Mouse (Mus musculus) C2C12 (cell line): Measurements from ENCODE around the gene Ttc8. TPM values are rescaled to one million over a fixed set of nuclear protein-coding genes. Genes with fewer than 3 reads are reported as not detected.

Experiments
- H3K27me3 ChIP-seq: one replicate; pipeline ENCODE4 v1.6.1; 2011; ENCODE audit not compliant: control insufficient read depth, insufficient read depth, insufficient read length
- H3K36me3 ChIP-seq: one replicate; pipeline ENCODE4 v1.6.1; 2011; ENCODE audit not compliant: control insufficient read depth, insufficient read depth
- H3K4me3 ChIP-seq: one replicate; pipeline ENCODE4 v1.5.1; 2011; ENCODE audit warnings: mild to moderate bottlenecking, control low read depth; ENCODE audit not compliant: poor library complexity, insufficient read depth, severe bottlenecking
- H3K79me2 ChIP-seq: one replicate; pipeline ENCODE4 v1.6.1; 2011; ENCODE audit not compliant: control insufficient read depth, insufficient read depth
- H3K79me3 ChIP-seq: one replicate; pipeline ENCODE4 v1.6.1; 2011; ENCODE audit warnings: low read depth, control low read depth
- H3ac ChIP-seq: one replicate; pipeline ENCODE3; 2011; ENCODE audit warnings: low read depth; ENCODE audit not compliant: control insufficient read depth, insufficient read length
- CEBPB ChIP-seq: IDR thresholded peaks from one replicate; pipeline ENCODE4 v1.6.1; 2011; ENCODE audit warnings: low read depth, mild to moderate bottlenecking, control low read depth, moderate library complexity
- CTCF ChIP-seq: IDR thresholded peaks from one replicate; pipeline ENCODE4 v1.5.1; 2011; ENCODE audit not compliant: control insufficient read depth, insufficient read depth, insufficient read length
- FOSL1 ChIP-seq: IDR thresholded peaks from one replicate; pipeline ENCODE4 v1.8.0; 2011; ENCODE audit warnings: mild to moderate bottlenecking, low read length; ENCODE audit not compliant: poor library complexity, insufficient read depth, severe bottlenecking
- MAX ChIP-seq: IDR thresholded peaks from one replicate; pipeline ENCODE4 v1.6.1; 2011; ENCODE audit warnings: mild to moderate bottlenecking, control low read depth
- MYOD1 ChIP-seq: IDR thresholded peaks from one replicate; pipeline ENCODE4 v1.6.1; 2011; ENCODE audit warnings: low read depth; ENCODE audit not compliant: control insufficient read depth, insufficient read length
- MYOG ChIP-seq: IDR thresholded peaks from one replicate; pipeline ENCODE4 v1.6.1; 2011; ENCODE audit not compliant: control insufficient read depth, insufficient read length; ENCODE audit errors: extremely low read depth
- USF1 ChIP-seq: IDR thresholded peaks from one replicate; pipeline ENCODE4 v1.6.1; 2011; ENCODE audit warnings: low read depth, mild to moderate bottlenecking, control low read depth, moderate library complexity
- polyA plus RNA-seq: library from polyadenylated mRNA; unstranded; fragments of >200 nt; fragmentation: generic; extraction: Trizol; gene quantifications from one replicate; pipeline ENCODE4 v1.2.1, GENCODE M21; 2012; ENCODE audit warnings: missing spikeins

Gene Ttc8
- polyA plus RNA-seq, 1 experiment, result 10.0 TPM

- H3K79me3 ChIP-seq, result no peaks in the 10 kb centered on the region
- no peak overlapping the region for H3ac ChIP-seq
- H3K27me3 ChIP-seq, result no peaks in the 10 kb centered on the region
- H3K79me2 ChIP-seq, result no peaks in the 10 kb centered on the region
- TF ChIP-seq CEBPB (no peak), MAX (no peak), USF1 (no peak), CTCF (no peak), MYOG (no peak), MYOD1 (no peak), FOSL1 (no peak)
- no peak overlapping the region for H3K4me3 ChIP-seq
- H3K36me3 ChIP-seq, result peaks cover 6% of the 10 kb centered on the region
These were observed 41.0 kb downstream of the Ttc8 start for GRCm38 (mm10) chr12:98961415-98961814.

GRCm38 (mm10) chr12:98965441-98966135 lies 45.2 kb downstream of the Ttc8 start:
- no peaks in the 10 kb centered on the region for H3K79me3 ChIP-seq
- no peak overlapping the region for H3ac ChIP-seq
- no peak for TF ChIP-seq MYOD1
- no peak for TF ChIP-seq MYOG
- TF ChIP-seq CTCF, result no peak
- TF ChIP-seq USF1, result no peak
- no peak for TF ChIP-seq FOSL1
- TF ChIP-seq MAX, result no peak
- TF ChIP-seq CEBPB, result no peak
- no peaks in the 10 kb centered on the region for H3K79me2 ChIP-seq
- H3K36me3 ChIP-seq, result peaks cover 6% of the 10 kb centered on the region
- no peaks in the 10 kb centered on the region for H3K27me3 ChIP-seq
- no peak overlapping the region for H3K4me3 ChIP-seq

- TF ChIP-seq CEBPB, result no peak
- no peak for TF ChIP-seq FOSL1
- no peak for TF ChIP-seq USF1
- no peak for TF ChIP-seq MYOD1
- no peak for TF ChIP-seq MYOG
- TF ChIP-seq MAX, result no peak
- no peak for TF ChIP-seq CTCF
- Histone ChIP-seq H3K36me3 (peaks cover 13% of the 10 kb centered on the region), H3K79me2 (no peaks in the 10 kb centered on the region)
These were observed 51.9 kb downstream of the Ttc8 start for GRCm38 (mm10) chr12:98972291-98972690.

GRCm38 (mm10) chr12:98973461-98973860 lies 53.1 kb downstream of the Ttc8 start:
- Histone ChIP-seq H3K4me3 (no peak overlapping the region), H3ac (no peak overlapping the region), H3K79me2 (no peaks in the 10 kb centered on the region), H3K27me3 (no peaks in the 10 kb centered on the region), H3K79me3 (no peaks in the 10 kb centered on the region), H3K36me3 (peaks cover 18% of the 10 kb centered on the region)
- TF ChIP-seq CTCF, result no peak
- TF ChIP-seq MYOD1, result no peak
- no peak for TF ChIP-seq CEBPB
- TF ChIP-seq MYOG, result no peak
- TF ChIP-seq FOSL1, result no peak
- TF ChIP-seq MAX, result no peak
- TF ChIP-seq USF1, result no peak

More at GRCm38 (mm10) chr12:98972291-98972690, 51.9 kb downstream of the Ttc8 start:
- H3K79me3 ChIP-seq, result no peaks in the 10 kb centered on the region
- H3K27me3 ChIP-seq, result no peaks in the 10 kb centered on the region
- no peak overlapping the region for H3K4me3 ChIP-seq
- no peak overlapping the region for H3ac ChIP-seq

GRCm38 (mm10) chr12:98974157-98974804 lies 53.9 kb downstream of the Ttc8 start:
- no peaks in the 10 kb centered on the region for H3K79me2 ChIP-seq
- no peaks in the 10 kb centered on the region for H3K79me3 ChIP-seq
- no peaks in the 10 kb centered on the region for H3K27me3 ChIP-seq
- no peak for TF ChIP-seq FOSL1
- peak; percentile 79 for TF ChIP-seq MYOD1
- H3K36me3 ChIP-seq, result peaks cover 21% of the 10 kb centered on the region
- no peak overlapping the region for H3K4me3 ChIP-seq
- H3ac ChIP-seq, result no peak overlapping the region

- H3K79me3 ChIP-seq, result no peaks in the 10 kb centered on the region
- H3K36me3 ChIP-seq, result peaks cover 39% of the 10 kb centered on the region
- no peak overlapping the region for H3ac ChIP-seq
- no peaks in the 10 kb centered on the region for H3K27me3 ChIP-seq
- H3K4me3 ChIP-seq, result no peak overlapping the region
- TF ChIP-seq MYOG (no peak), CEBPB (no peak), MYOD1 (no peak), MAX (no peak), CTCF (no peak), USF1 (no peak), FOSL1 (no peak)
- H3K79me2 ChIP-seq, result no peaks in the 10 kb centered on the region
These were observed 60.7 kb downstream of the Ttc8 start for GRCm38 (mm10) chr12:98981081-98981480.
